Mouse (Mus musculus): ENCODE measurements around the gene Ncan. TPM values are rescaled to one million over a fixed set of nuclear protein-coding genes. Genes with fewer than 3 reads are reported as not detected.

The Ncan gene
- polyA plus RNA-seq (2014; fragmentation: Nextera tagmentation; extraction: Ambion mirVana): 0.11 and 0.16 TPM in 2 replicates

- H3K9ac ChIP-seq (ENCODE audit: low read depth, low read length): no peak within 1 kb of the TSS
- ATAC-seq (replicated peaks; ENCODE audit: insufficient number of reproducible peaks, low FRiP score, low TSS enrichment): no peak
Observed at GRCm38 (mm10) chr8:70120667-70121066, at the start of gene Ncan. Gene Ncan (minus strand): TSS chr8:70120873.

GRCm38 (mm10) chr8:70170116-70170515 lies 49.4 kb upstream of the Ncan start:
- Histone ChIP-seq H3K27me3 (ENCODE audit: control insufficient read depth, insufficient read depth, low read length) (peaks cover 13% of the 10 kb centered on the region), H3K9ac (ENCODE audit: low read depth, low read length) (no peak overlapping the region), H3K4me2 (no peak overlapping the region), H3K27ac (ENCODE audit: low read depth, low read length) (no peak overlapping the region), H3K4me3 (ENCODE audit: low read depth, low read length) (no peak overlapping the region), H3K4me1 (ENCODE audit: control insufficient read depth, insufficient read depth, low read length) (peaks cover 8% of the 10 kb centered on the region), H3K36me3 (ENCODE audit: control insufficient read depth, insufficient read depth, low read length) (no peaks in the 10 kb centered on the region), H3K9me3 (replicated peaks; ENCODE audit: control insufficient read depth, low read length) (no peaks in the 10 kb centered on the region)
- ATAC-seq (replicated peaks; ENCODE audit: insufficient number of reproducible peaks, low FRiP score, low TSS enrichment): no peak
- 56% methylated on average over 3 of the region's 3 CpGs for WGBS (ENCODE audit: insufficient replicate concordance)

More at GRCm38 (mm10) chr8:70120667-70121066, at the start of gene Ncan:
- Histone ChIP-seq H3K36me3 (ENCODE audit: control insufficient read depth, insufficient read depth, low read length) (no peaks in the 10 kb centered on the region), H3K4me2 (peak within 1 kb of the TSS; percentile 25), H3K4me1 (ENCODE audit: control insufficient read depth, insufficient read depth, low read length) (no peaks in the 10 kb centered on the region), H3K27ac (ENCODE audit: low read depth, low read length) (no peak within 1 kb of the TSS), H3K4me3 (ENCODE audit: low read depth, low read length) (no peak within 1 kb of the TSS), H3K9me3 (replicated peaks; ENCODE audit: control insufficient read depth, low read length) (no peaks in the 10 kb centered on the region), H3K27me3 (ENCODE audit: control insufficient read depth, insufficient read depth, low read length) (peaks cover 74% of the 10 kb centered on the region)
- 3% methylated on average over 19 of the region's 19 CpGs for WGBS (ENCODE audit: insufficient replicate concordance)

GRCm38 (mm10) chr8:70166504-70167110 lies 45.9 kb upstream of the Ncan start:
- WGBS (ENCODE audit: insufficient replicate concordance): 2% methylated on average over 21 of the region's 21 CpGs
- Histone ChIP-seq H3K4me2 (peak overlapping the region; percentile 63), H3K4me3 (ENCODE audit: low read depth, low read length) (peak overlapping the region; percentile 20), H3K36me3 (ENCODE audit: control insufficient read depth, insufficient read depth, low read length) (no peaks in the 10 kb centered on the region), H3K9ac (ENCODE audit: low read depth, low read length) (no peak overlapping the region; the same call in 1 of the 2 replicates), H3K27ac (ENCODE audit: low read depth, low read length) (no peak overlapping the region), H3K4me1 (ENCODE audit: control insufficient read depth, insufficient read depth, low read length) (no peaks in the 10 kb centered on the region), H3K27me3 (ENCODE audit: control insufficient read depth, insufficient read depth, low read length) (peaks cover 30% of the 10 kb centered on the region), H3K9me3 (replicated peaks; ENCODE audit: control insufficient read depth, low read length) (no peaks in the 10 kb centered on the region)
- ATAC-seq (replicated peaks; ENCODE audit: insufficient number of reproducible peaks, low FRiP score, low TSS enrichment): peak; percentile 76

GRCm38 (mm10) chr8:70163316-70163715 lies 42.6 kb upstream of the Ncan start:
- no peak for ATAC-seq (replicated peaks; ENCODE audit: insufficient number of reproducible peaks, low FRiP score, low TSS enrichment)
- no peaks in the 10 kb centered on the region for H3K9me3 ChIP-seq (replicated peaks; ENCODE audit: control insufficient read depth, low read length)
- no peak overlapping the region for H3K4me3 ChIP-seq (ENCODE audit: low read depth, low read length)
- no peak overlapping the region for H3K27ac ChIP-seq (ENCODE audit: low read depth, low read length)
- WGBS (ENCODE audit: insufficient replicate concordance): 86% methylated on average over 3 of the region's 3 CpGs
- no peaks in the 10 kb centered on the region for H3K36me3 ChIP-seq (ENCODE audit: control insufficient read depth, insufficient read depth, low read length)
- H3K9ac ChIP-seq (ENCODE audit: low read depth, low read length): no peak overlapping the region
- peaks cover 4% of the 10 kb centered on the region; the same call in 1 of the 2 replicates for H3K4me1 ChIP-seq (ENCODE audit: control insufficient read depth, insufficient read depth, low read length)
- no peak overlapping the region for H3K4me2 ChIP-seq
- peaks cover 34% of the 10 kb centered on the region for H3K27me3 ChIP-seq (ENCODE audit: control insufficient read depth, insufficient read depth, low read length)

GRCm38 (mm10) chr8:70160015-70160414 lies 39.3 kb upstream of the Ncan start:
- H3K27me3 ChIP-seq (ENCODE audit: control insufficient read depth, insufficient read depth, low read length): peaks cover 27% of the 10 kb centered on the region
- no peak overlapping the region for H3K27ac ChIP-seq (ENCODE audit: low read depth, low read length)
- no peaks in the 10 kb centered on the region for H3K36me3 ChIP-seq (ENCODE audit: control insufficient read depth, insufficient read depth, low read length)
- H3K4me2 ChIP-seq: no peak overlapping the region
- no peak overlapping the region for H3K4me3 ChIP-seq (ENCODE audit: low read depth, low read length)
- WGBS (ENCODE audit: insufficient replicate concordance): 55% methylated on average over 13 of the region's 13 CpGs
- H3K9me3 ChIP-seq (replicated peaks; ENCODE audit: control insufficient read depth, low read length): no peaks in the 10 kb centered on the region
- H3K9ac ChIP-seq (ENCODE audit: low read depth, low read length): no peak overlapping the region
- no peak for ATAC-seq (replicated peaks; ENCODE audit: insufficient number of reproducible peaks, low FRiP score, low TSS enrichment)
- peaks cover 4% of the 10 kb centered on the region; the same call in 1 of the 2 replicates for H3K4me1 ChIP-seq (ENCODE audit: control insufficient read depth, insufficient read depth, low read length)

- Histone ChIP-seq H3K4me2 (no peak overlapping the region; the same call in 1 of the 2 replicates), H3K4me1 (ENCODE audit: control insufficient read depth, insufficient read depth, low read length) (peaks cover 4% of the 10 kb centered on the region; the same call in 1 of the 2 replicates), H3K27ac (ENCODE audit: low read depth, low read length) (no peak overlapping the region), H3K4me3 (ENCODE audit: low read depth, low read length) (no peak overlapping the region), H3K27me3 (ENCODE audit: control insufficient read depth, insufficient read depth, low read length) (peaks cover 24% of the 10 kb centered on the region), H3K36me3 (ENCODE audit: control insufficient read depth, insufficient read depth, low read length) (no peaks in the 10 kb centered on the region), H3K9ac (ENCODE audit: low read depth, low read length) (no peak overlapping the region), H3K9me3 (replicated peaks; ENCODE audit: control insufficient read depth, low read length) (no peaks in the 10 kb centered on the region)
- ATAC-seq (replicated peaks; ENCODE audit: insufficient number of reproducible peaks, low FRiP score, low TSS enrichment): no peak
- 81% methylated on average over 4 of the region's 4 CpGs for WGBS (ENCODE audit: insufficient replicate concordance)
Observed at GRCm38 (mm10) chr8:70159211-70159610, 38.5 kb upstream of the Ncan start.

- H3K4me1 ChIP-seq (ENCODE audit: control insufficient read depth, insufficient read depth, low read length): peaks cover 4% of the 10 kb centered on the region; the same call in 1 of the 2 replicates
- 10% methylated on average over 40 of the region's 40 CpGs for WGBS (ENCODE audit: insufficient replicate concordance)
- H3K9me3 ChIP-seq (replicated peaks; ENCODE audit: control insufficient read depth, low read length): no peaks in the 10 kb centered on the region
- peak overlapping the region; percentile 48 for H3K4me3 ChIP-seq (ENCODE audit: low read depth, low read length)
- no peaks in the 10 kb centered on the region for H3K36me3 ChIP-seq (ENCODE audit: control insufficient read depth, insufficient read depth, low read length)
- peak; percentile 84 for ATAC-seq (replicated peaks; ENCODE audit: insufficient number of reproducible peaks, low FRiP score, low TSS enrichment)
- peak overlapping the region; percentile 72 for H3K4me2 ChIP-seq
- H3K9ac ChIP-seq (ENCODE audit: low read depth, low read length): peak overlapping the region; percentile 65; the same call in 1 of the 2 replicates
- no peak overlapping the region for H3K27ac ChIP-seq (ENCODE audit: low read depth, low read length)
- peaks cover 21% of the 10 kb centered on the region for H3K27me3 ChIP-seq (ENCODE audit: control insufficient read depth, insufficient read depth, low read length)
Observed at GRCm38 (mm10) chr8:70158069-70158853, 37.6 kb upstream of the Ncan start.

- Histone ChIP-seq H3K27me3 (ENCODE audit: control insufficient read depth, insufficient read depth, low read length) (peaks cover 17% of the 10 kb centered on the region), H3K4me3 (ENCODE audit: low read depth, low read length) (no peak overlapping the region), H3K9me3 (replicated peaks; ENCODE audit: control insufficient read depth, low read length) (no peaks in the 10 kb centered on the region), H3K4me2 (no peak overlapping the region), H3K36me3 (ENCODE audit: control insufficient read depth, insufficient read depth, low read length) (no peaks in the 10 kb centered on the region), H3K4me1 (ENCODE audit: control insufficient read depth, insufficient read depth, low read length) (peaks cover 4% of the 10 kb centered on the region), H3K9ac (ENCODE audit: low read depth, low read length) (no peak overlapping the region), H3K27ac (ENCODE audit: low read depth, low read length) (no peak overlapping the region)
- WGBS (ENCODE audit: insufficient replicate concordance): 86% methylated on average over 1 of the region's 1 CpGs
- ATAC-seq (replicated peaks; ENCODE audit: insufficient number of reproducible peaks, low FRiP score, low TSS enrichment): no peak
Observed at GRCm38 (mm10) chr8:70157240-70157800, 36.6 kb upstream of the Ncan start.
